Mouse (Mus musculus) kidney, embryonic 16.5 days (tissue): ENCODE results near the gene Dlgap3. TPM values are rescaled to one million over a fixed set of nuclear protein-coding genes. Genes with fewer than 3 reads are reported as not detected.

ENCODE experiments used
- ATAC-seq: fragments of 200-750 bp; cut with Nextera tagmentation; 2 replicates; pipeline ENCODE4 v1.8.0; 2017; ENCODE audit warnings: moderate TSS enrichment; ENCODE audit not compliant: low FRiP score, low TSS enrichment
- H3K27ac ChIP-seq: fragments of 300-500 bp; sonication (generic); 2 replicates; pipeline ENCODE4 v1.5.1; 2014; ENCODE audit warnings: low read length
- H3K27me3 ChIP-seq: fragments of 300-500 bp; sonication (generic); 2 replicates; pipeline ENCODE4 v1.6.1; 2014; ENCODE audit warnings: low read length, control low read depth, mixed read lengths; ENCODE audit not compliant: insufficient read depth
- H3K36me3 ChIP-seq: fragments of 300-500 bp; sonication (generic); 2 replicates; pipeline ENCODE4 v1.6.1; 2014; ENCODE audit warnings: low read length, control low read depth, mixed read lengths; ENCODE audit not compliant: insufficient read depth
- H3K4me1 ChIP-seq: fragments of 300-500 bp; sonication (generic); 2 replicates; pipeline ENCODE4 v1.6.1; 2014; ENCODE audit warnings: low read length, control low read depth, mixed read lengths; ENCODE audit not compliant: insufficient read depth
- H3K4me2 ChIP-seq: fragments of 300-500 bp; sonication (generic); replicated peaks from 2 replicates; pipeline ENCODE4 v1.6.1; 2014; ENCODE audit warnings: low read depth, low read length
- H3K4me3 ChIP-seq: fragments of 300-500 bp; sonication (generic); 2 replicates; pipeline ENCODE4 v1.5.1; 2014; ENCODE audit warnings: mild to moderate bottlenecking, low read length
- H3K9ac ChIP-seq: fragments of 300-500 bp; sonication (generic); replicated peaks from 2 replicates; pipeline ENCODE4 v1.6.1; 2014; ENCODE audit warnings: low read length
- H3K9me3 ChIP-seq: fragments of 300-500 bp; sonication (generic); 2 replicates; pipeline ENCODE4 v1.6.1; 2016; ENCODE audit warnings: low read length, control low read depth
- WGBS: fragments of 180-500 bp; shearing (Covaris S2); extraction: QIAGEN DNeasy Blood & Tissue Kit; methylation state at CpG from one replicate; pipeline ENCODE4 v1.1.7; 2014; 5-methylcytosine and 5-hydroxymethylcytosine counted together
- polyA plus RNA-seq: library from polyadenylated mRNA; unstranded; fragments of >200 nt; fragmentation: Nextera tagmentation; extraction: Ambion mirVana; gene quantifications from 2 replicates; pipeline ENCODE4 v1.2.1, GENCODE M21; 2015

The Dlgap3 gene
- polyA plus RNA-seq, 1 experiment from 2014 or later, result 0.41 TPM

- no peaks in the 10 kb centered on the region for H3K9me3 ChIP-seq
- peaks cover 9% of the 10 kb centered on the region for H3K4me1 ChIP-seq
- H3K27me3 ChIP-seq, result no peaks in the 10 kb centered on the region
- H3K27ac ChIP-seq, result no peak overlapping the region
- WGBS, result under 1% methylated on average over 26 of the region's 26 CpGs
- peak overlapping the region; percentile 84 for H3K9ac ChIP-seq
- H3K4me3 ChIP-seq, result peak overlapping the region; percentile 83
- peak; percentile 64 for ATAC-seq
- peak overlapping the region; percentile 80 for H3K4me2 ChIP-seq
- H3K36me3 ChIP-seq, result peaks cover 12% of the 10 kb centered on the region; the same call in 1 of the 2 replicates
These were observed 74.9 kb downstream of the Dlgap3 start for GRCm38 (mm10) chr4:127243953-127244352.

- H3K27ac ChIP-seq, result no peak overlapping the region
- no peak overlapping the region for H3K4me3 ChIP-seq
- H3K36me3 ChIP-seq, result peaks cover 15% of the 10 kb centered on the region; the same call in 1 of the 2 replicates
- peaks cover 2% of the 10 kb centered on the region for H3K4me1 ChIP-seq
- no peaks in the 10 kb centered on the region for H3K9me3 ChIP-seq
- WGBS, result 0% methylated on average over 5 of the region's 5 CpGs
- peak; percentile 87 for ATAC-seq
- H3K27me3 ChIP-seq, result no peaks in the 10 kb centered on the region
- H3K4me2 ChIP-seq, result no peak overlapping the region
- no peak overlapping the region for H3K9ac ChIP-seq
These were observed 80.8 kb downstream of the Dlgap3 start for GRCm38 (mm10) chr4:127249701-127250349.

- Histone ChIP-seq H3K9ac (no peak overlapping the region), H3K36me3 (peaks cover 14% of the 10 kb centered on the region; the same call in 1 of the 2 replicates), H3K9me3 (no peaks in the 10 kb centered on the region), H3K27ac (peak overlapping the region; percentile 5; the same call in 1 of the 2 replicates), H3K4me2 (no peak overlapping the region), H3K27me3 (no peaks in the 10 kb centered on the region), H3K4me1 (no peaks in the 10 kb centered on the region; the same call in 1 of the 2 replicates), H3K4me3 (no peak overlapping the region)
- peak; percentile 66 for ATAC-seq
- 51% methylated on average over 22 of the region's 22 CpGs for WGBS
These were observed 83.1 kb downstream of the Dlgap3 start for GRCm38 (mm10) chr4:127251963-127252585.

GRCm38 (mm10) chr4:127256739-127257138 lies 87.7 kb downstream of the Dlgap3 start:
- 52% methylated on average over 5 of the region's 5 CpGs for WGBS
- H3K4me3 ChIP-seq, result no peak overlapping the region
- ATAC-seq, result no peak

GRCm38 (mm10) chr4:127258186-127258897 lies 89.3 kb downstream of the Dlgap3 start:
- Histone ChIP-seq H3K27ac (no peak overlapping the region), H3K36me3 (no peaks in the 10 kb centered on the region), H3K4me3 (no peak overlapping the region), H3K9ac (no peak overlapping the region), H3K27me3 (no peaks in the 10 kb centered on the region), H3K4me2 (no peak overlapping the region), H3K9me3 (no peaks in the 10 kb centered on the region), H3K4me1 (no peaks in the 10 kb centered on the region)
- ATAC-seq, result no peak
- WGBS, result 49% methylated on average over 12 of the region's 12 CpGs

More at GRCm38 (mm10) chr4:127256739-127257138, 87.7 kb downstream of the Dlgap3 start:
- H3K9me3 ChIP-seq, result no peaks in the 10 kb centered on the region
- H3K9ac ChIP-seq, result no peak overlapping the region
- no peaks in the 10 kb centered on the region for H3K36me3 ChIP-seq
- no peaks in the 10 kb centered on the region; the same call in 1 of the 2 replicates for H3K4me1 ChIP-seq
- no peaks in the 10 kb centered on the region for H3K27me3 ChIP-seq
- no peak overlapping the region for H3K4me2 ChIP-seq
- no peak overlapping the region for H3K27ac ChIP-seq

- WGBS, result 90% methylated on average over 14 of the region's 14 CpGs
- Histone ChIP-seq H3K27me3 (no peaks in the 10 kb centered on the region), H3K4me1 (no peaks in the 10 kb centered on the region), H3K9ac (no peak overlapping the region), H3K4me2 (no peak overlapping the region), H3K4me3 (no peak overlapping the region), H3K27ac (no peak overlapping the region), H3K9me3 (no peaks in the 10 kb centered on the region), H3K36me3 (no peaks in the 10 kb centered on the region)
- ATAC-seq, result no peak
These were observed 92.6 kb downstream of the Dlgap3 start for GRCm38 (mm10) chr4:127261601-127262000.

- H3K4me2 ChIP-seq, result no peak overlapping the region
- ATAC-seq, result peak; percentile 88
- WGBS, result 63% methylated on average over 19 of the region's 19 CpGs
- H3K27me3 ChIP-seq, result peaks cover 8% of the 10 kb centered on the region; the same call in 1 of the 2 replicates
- no peaks in the 10 kb centered on the region for H3K9me3 ChIP-seq
- peak overlapping the region; percentile 68 for H3K27ac ChIP-seq
- H3K36me3 ChIP-seq, result no peaks in the 10 kb centered on the region
- H3K9ac ChIP-seq, result no peak overlapping the region
- no peak overlapping the region for H3K4me3 ChIP-seq
- H3K4me1 ChIP-seq, result no peaks in the 10 kb centered on the region
These were observed 94.6 kb downstream of the Dlgap3 start for GRCm38 (mm10) chr4:127263438-127264182.

GRCm38 (mm10) chr4:127264183-127264554 lies 95.2 kb downstream of the Dlgap3 start:
- Histone ChIP-seq H3K27me3 (peaks cover 11% of the 10 kb centered on the region), H3K36me3 (no peaks in the 10 kb centered on the region), H3K4me2 (no peak overlapping the region), H3K4me3 (no peak overlapping the region), H3K9me3 (no peaks in the 10 kb centered on the region), H3K4me1 (no peaks in the 10 kb centered on the region), H3K27ac (peak overlapping the region; percentile 4; the same call in 1 of the 2 replicates), H3K9ac (no peak overlapping the region)
- 70% methylated on average over 5 of the region's 5 CpGs for whole genome bisulfite sequencing
- ATAC-seq, result 0 out of 2 replicates have a peak, but pooled peaks have one; percentile 23

- no peaks in the 10 kb centered on the region for H3K27me3 ChIP-seq
- peak overlapping the region; percentile 52; the same call in 1 of the 2 replicates for H3K27ac ChIP-seq
- peak; percentile 46; the same call in 1 of the 2 replicates for ATAC-seq
- H3K9ac ChIP-seq, result no peak overlapping the region
- 29% methylated on average over 9 of the region's 9 CpGs for WGBS
- peaks cover 12% of the 10 kb centered on the region for H3K4me1 ChIP-seq
- no peaks in the 10 kb centered on the region for H3K9me3 ChIP-seq
- no peak overlapping the region for H3K4me3 ChIP-seq
- no peak overlapping the region for H3K4me2 ChIP-seq
- H3K36me3 ChIP-seq, result no peaks in the 10 kb centered on the region
These were observed 109.5 kb downstream of the Dlgap3 start for GRCm38 (mm10) chr4:127278451-127279001.
